Mouse (Mus musculus) adrenal gland, postnatal 14 days (tissue): Measurements from ENCODE around the gene Usp54. TPM values are rescaled to one million over a fixed set of nuclear protein-coding genes. Genes with fewer than 3 reads are reported as not detected.
"Not testable (repeated sequence)": the region's sequence is repeated elsewhere in the genome, so short reads cannot be mapped to it uniquely, and the experiment has no call there.

ENCODE experiments used
- DNase-seq: peaks from one replicate; pipeline ENCODE4 v3.0.0; 2021; ENCODE audit warnings: mixed read lengths
- total RNA-seq: library from RNA; stranded (reverse); gene quantifications from 2 replicates; pipeline ENCODE4 v1.2.3, GENCODE M21; 2021

Usp54 gene
- total RNA-seq, 1 experiment from 2014 or later = 13.5 TPM

- DNase-seq = no peak
Measured at GRCm38 (mm10) chr14:20609519-20609918, 31.3 kb downstream of the Usp54 start.

- peak; percentile 29 for DNase-seq
Measured at GRCm38 (mm10) chr14:20607396-20608126, 33.3 kb downstream of the Usp54 start.

- DNase-seq = no peak
Measured at GRCm38 (mm10) chr14:20601287-20601686, 39.6 kb downstream of the Usp54 start.

- DNase-seq = no peak
Measured at GRCm38 (mm10) chr14:20600203-20600602, 40.7 kb downstream of the Usp54 start.

- DNase-seq = no peak
Measured at GRCm38 (mm10) chr14:20599542-20599941, 41.3 kb downstream of the Usp54 start.

GRCm38 (mm10) chr14:20595781-20596180 is 45.1 kb downstream of the Usp54 start:
- DNase-seq = no peak

- DNase-seq = no peak
Measured at GRCm38 (mm10) chr14:20587458-20587857, 53.4 kb downstream of the Usp54 start.

- DNase-seq = peak; percentile 7
Measured at GRCm38 (mm10) chr14:20578822-20579407, 61.9 kb downstream of the Usp54 start.

GRCm38 (mm10) chr14:20576179-20576578 is 64.7 kb downstream of the Usp54 start:
- DNase-seq = peak; percentile 88

- DNase-seq = not testable (repeated sequence)
Measured at GRCm38 (mm10) chr14:20573196-20573595, 67.7 kb downstream of the Usp54 start.

GRCm38 (mm10) chr14:20565256-20566021 is 75.4 kb downstream of the Usp54 start:
- DNase-seq = no peak

- peak; percentile 13 for DNase-seq
Measured at GRCm38 (mm10) chr14:20564692-20565091, 76.2 kb downstream of the Usp54 start.

- no peak for DNase-seq
Measured at GRCm38 (mm10) chr14:20561897-20562296, 79.0 kb downstream of the Usp54 start.

GRCm38 (mm10) chr14:20550136-20550535 is 90.7 kb downstream of the Usp54 start:
- DNase-seq = no peak

GRCm38 (mm10) chr14:20546415-20546814 is 94.4 kb downstream of the Usp54 start, which contains the start of gene Ppp3cb:
TSS of gene Ppp3cb (minus strand) at chr14:20546573.
- DNase-seq = peak; percentile 91

- peak; percentile 98 for DNase-seq
Measured at GRCm38 (mm10) chr14:20545529-20546331, 95.1 kb downstream of the Usp54 start.

GRCm38 (mm10) chr14:20544467-20545411 is 96.1 kb downstream of the Usp54 start:
- DNase-seq = no peak

- DNase-seq = no peak
Measured at GRCm38 (mm10) chr14:20529643-20530042, 111.2 kb downstream of the Usp54 start.

- DNase-seq = no peak
Measured at GRCm38 (mm10) chr14:20520179-20520578, 120.7 kb downstream of the Usp54 start.

GRCm38 (mm10) chr14:20508424-20508823 is 132.4 kb downstream of the Usp54 start:
- peak; percentile 16 for DNase-seq

GRCm38 (mm10) chr14:20502966-20503365 is 137.9 kb downstream of the Usp54 start:
- DNase-seq = no peak
